Mouse (Mus musculus): ENCODE results near the gene Tshb. TPM values are rescaled to one million over a fixed set of nuclear protein-coding genes. Genes with fewer than 3 reads are reported as not detected.

Gene Tshb
- polyA plus RNA-seq (2015; fragmentation: Nextera tagmentation; extraction: Ambion mirVana), result 0.08 TPM in 1 of 2 replicates, not detected in the other

DNA sequence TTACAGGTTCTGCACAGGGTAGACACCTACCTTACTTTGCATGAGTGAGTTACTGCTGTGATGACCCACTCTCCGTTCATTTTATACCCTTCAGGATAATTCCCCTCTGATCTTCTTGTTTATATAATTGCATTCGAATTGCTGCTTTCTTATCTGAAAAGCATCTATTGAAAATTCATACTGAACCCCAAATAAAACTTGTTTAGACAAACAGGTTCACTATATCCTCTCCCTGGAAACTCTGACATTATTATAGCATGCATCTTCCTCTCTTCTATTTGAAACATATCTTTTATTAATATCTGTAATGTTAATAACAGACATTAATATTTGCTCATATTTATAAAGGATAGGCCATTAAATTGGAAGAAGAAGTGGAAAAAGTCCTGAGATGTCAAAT, at the start of gene Tshb:
Gene Tshb (minus strand): TSS at position 101 of the 400 bp plus-strand sequence.
- no peak for ATAC-seq (replicated peaks; ENCODE audit: insufficient number of reproducible peaks, insufficient read depth, low FRiP score, low read depth)
- no peak within 1 kb of the TSS for H3K4me3 ChIP-seq
- H3K9me3 ChIP-seq (replicated peaks), result no peaks in the 10 kb centered on the region
- H3K27me3 ChIP-seq, result no peaks in the 10 kb centered on the region
- H3K36me3 ChIP-seq, result no peaks in the 10 kb centered on the region
- no peak within 1 kb of the TSS for H3K9ac ChIP-seq
- 64% methylated on average over 2 of the region's 2 CpGs for WGBS
- H3K4me1 ChIP-seq (replicated peaks), result no peaks in the 10 kb centered on the region
- H3K27ac ChIP-seq, result no peak within 1 kb of the TSS
- H3K4me2 ChIP-seq, result no peak within 1 kb of the TSS

DNA sequence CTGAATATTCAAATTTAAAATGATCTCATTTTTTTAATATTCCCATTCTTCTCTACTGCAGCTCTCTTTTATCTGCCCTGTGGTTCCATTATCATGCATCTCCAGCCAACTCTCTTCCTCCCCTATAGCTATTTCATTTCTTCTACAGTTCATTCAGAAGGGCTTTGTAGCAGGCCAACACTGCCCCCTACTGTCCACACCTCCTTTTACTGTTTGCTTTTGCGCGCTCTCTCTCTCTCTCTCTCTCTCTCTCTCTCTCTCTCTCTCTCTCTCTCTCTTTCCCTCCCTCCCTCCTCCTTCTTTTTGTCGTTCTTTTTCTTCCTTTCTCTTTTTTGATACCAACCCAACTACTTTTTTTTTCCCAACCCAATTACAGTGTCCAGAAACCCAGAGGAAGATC, 21.4 kb upstream of the Tshb start:
- Histone ChIP-seq H3K9me3 (replicated peaks) (no peaks in the 10 kb centered on the region), H3K4me3 (no peak overlapping the region), H3K27ac (no peak overlapping the region), H3K9ac (no peak overlapping the region), H3K4me2 (no peak overlapping the region), H3K36me3 (no peaks in the 10 kb centered on the region), H3K4me1 (replicated peaks) (no peaks in the 10 kb centered on the region), H3K27me3 (0 out of 2 replicates have a peak, but pooled peaks cover 8% of the 10 kb centered on the region)
- WGBS, result 7% methylated on average over 3 of the region's 3 CpGs
- ATAC-seq (replicated peaks; ENCODE audit: insufficient number of reproducible peaks, insufficient read depth, low FRiP score, low read depth), result no peak

DNA sequence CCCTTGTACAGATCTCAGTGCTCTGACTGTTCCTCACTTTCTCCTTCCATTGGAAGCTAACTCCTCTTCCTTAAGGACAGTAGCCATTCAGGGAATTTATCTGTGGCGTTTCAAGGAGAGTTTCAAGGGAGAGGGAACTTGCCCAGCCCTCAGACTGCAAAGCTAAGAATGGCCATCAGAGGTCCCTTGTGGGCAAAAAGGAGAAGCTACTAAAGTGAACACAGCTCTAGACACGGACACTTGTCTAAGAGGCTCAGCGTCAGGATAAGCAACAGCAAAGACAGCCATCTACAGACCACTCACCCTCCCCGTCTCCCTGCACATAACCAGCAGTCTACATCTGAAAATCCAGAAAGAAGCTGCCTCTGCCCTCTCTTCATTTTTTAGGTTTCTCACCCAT, 4.9 kb upstream of the Tshb start:
- no peak overlapping the region for H3K4me3 ChIP-seq
- H3K27ac ChIP-seq, result no peak overlapping the region
- WGBS, result 25% methylated on average over 4 of the region's 4 CpGs
- no peak overlapping the region for H3K4me2 ChIP-seq
- no peak for ATAC-seq (replicated peaks; ENCODE audit: insufficient number of reproducible peaks, insufficient read depth, low FRiP score, low read depth)
- no peak overlapping the region for H3K9ac ChIP-seq
- no peaks in the 10 kb centered on the region for H3K27me3 ChIP-seq
- H3K4me1 ChIP-seq (replicated peaks), result no peaks in the 10 kb centered on the region
- no peaks in the 10 kb centered on the region for H3K36me3 ChIP-seq
- no peaks in the 10 kb centered on the region for H3K9me3 ChIP-seq (replicated peaks)

DNA sequence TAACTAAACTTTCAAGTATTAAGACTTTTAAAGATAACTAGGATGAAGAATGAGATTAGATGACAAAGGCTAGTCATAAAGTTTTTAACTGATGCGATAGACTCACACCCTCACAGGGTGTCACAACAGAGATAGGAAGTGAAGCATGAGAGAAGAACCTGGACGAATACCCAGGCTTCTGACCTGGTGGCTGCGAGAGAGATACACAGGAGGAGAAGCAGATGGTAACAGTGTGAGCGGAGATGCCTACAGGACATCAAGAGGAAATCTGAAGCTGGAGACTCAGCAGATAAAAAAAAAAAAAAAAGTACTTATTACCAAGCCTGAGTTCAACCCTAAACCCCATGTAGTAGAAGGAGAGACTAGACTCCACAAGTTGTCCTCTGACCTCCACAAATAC, 9.5 kb downstream of the Tshb start:
- 81% methylated on average over 4 of the region's 4 CpGs for WGBS
- Histone ChIP-seq H3K27me3 (no peaks in the 10 kb centered on the region), H3K27ac (no peak overlapping the region), H3K4me3 (no peak overlapping the region), H3K9ac (no peak overlapping the region), H3K36me3 (no peaks in the 10 kb centered on the region; the same call in 1 of the 2 replicates), H3K9me3 (replicated peaks) (no peaks in the 10 kb centered on the region), H3K4me1 (replicated peaks) (no peaks in the 10 kb centered on the region), H3K4me2 (no peak overlapping the region)
- no peak for ATAC-seq (replicated peaks; ENCODE audit: insufficient number of reproducible peaks, insufficient read depth, low FRiP score, low read depth)

DNA sequence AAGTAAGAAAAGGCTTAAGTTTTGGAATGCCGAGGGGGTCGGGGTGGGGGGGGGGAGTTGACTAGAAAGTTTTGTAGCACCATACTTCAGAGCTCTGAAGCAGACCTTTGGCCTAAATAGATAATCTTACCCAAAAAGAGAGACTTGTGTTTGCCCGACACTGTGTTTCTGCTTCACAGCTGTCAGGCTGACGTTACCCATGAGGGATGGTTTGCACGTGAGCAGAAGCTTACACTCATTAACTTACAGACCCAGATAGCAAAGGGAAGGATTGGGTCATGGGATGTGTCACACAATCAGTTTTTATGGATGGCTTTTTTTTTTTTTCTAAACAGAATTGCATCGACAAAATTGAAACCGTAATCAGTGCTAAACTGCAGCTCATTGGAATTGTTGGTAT, 17.7 kb downstream of the Tshb start:
- Histone ChIP-seq H3K36me3 (peaks cover 30% of the 10 kb centered on the region), H3K4me3 (no peak overlapping the region), H3K4me2 (no peak overlapping the region), H3K4me1 (replicated peaks) (peaks cover 11% of the 10 kb centered on the region), H3K9ac (no peak overlapping the region), H3K9me3 (replicated peaks) (no peaks in the 10 kb centered on the region), H3K27me3 (no peaks in the 10 kb centered on the region), H3K27ac (no peak overlapping the region)
- no peak for ATAC-seq (replicated peaks; ENCODE audit: insufficient number of reproducible peaks, insufficient read depth, low FRiP score, low read depth)
- WGBS, result 58% methylated on average over 7 of the region's 7 CpGs

DNA sequence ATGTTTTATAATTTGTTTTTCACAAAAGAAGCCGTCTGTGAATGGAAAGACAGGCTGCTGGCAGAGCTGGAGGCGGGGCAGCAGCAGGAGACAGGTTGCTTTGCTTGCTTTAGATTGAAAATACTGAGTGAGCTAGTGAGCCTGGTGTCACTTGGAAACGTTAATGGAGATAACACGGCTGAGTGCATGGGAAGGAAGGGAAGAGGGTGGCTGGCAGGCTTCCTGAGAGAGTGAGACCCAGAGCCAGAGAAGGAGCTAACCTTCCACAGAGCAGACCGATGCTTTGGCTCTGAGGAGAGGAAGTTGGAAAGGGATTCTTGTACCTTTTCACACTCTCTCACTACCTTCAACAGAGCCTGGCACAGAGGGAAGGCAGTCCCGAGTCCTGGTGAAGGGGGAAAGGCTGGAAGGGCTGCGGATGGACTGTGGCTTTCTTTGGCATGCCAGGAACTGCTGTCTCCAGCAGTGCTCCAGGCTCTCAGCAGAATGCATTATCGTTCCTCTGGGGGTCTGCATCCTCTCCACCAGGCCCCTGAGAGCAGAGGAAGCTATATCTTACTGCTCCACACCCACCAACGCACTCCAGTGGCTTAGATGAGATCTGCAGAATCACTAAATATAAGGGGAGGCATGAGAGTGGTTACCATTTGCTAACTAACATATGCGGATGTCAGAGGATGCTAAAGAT, 18.7 kb downstream of the Tshb start:
- Histone ChIP-seq H3K27me3 (no peaks in the 10 kb centered on the region), H3K9ac (peak overlapping the region; percentile 4; the same call in 1 of the 2 replicates), H3K4me2 (no peak overlapping the region), H3K4me1 (replicated peaks) (peaks cover 11% of the 10 kb centered on the region), H3K9me3 (replicated peaks) (no peaks in the 10 kb centered on the region), H3K4me3 (no peak overlapping the region), H3K27ac (peak overlapping the region; percentile 57), H3K36me3 (peaks cover 39% of the 10 kb centered on the region)
- 22% methylated on average over 10 of the region's 10 CpGs for WGBS
- 0 out of 2 replicates have a peak, but pooled peaks have one; percentile 66 for ATAC-seq (replicated peaks; ENCODE audit: insufficient number of reproducible peaks, insufficient read depth, low FRiP score, low read depth)

DNA sequence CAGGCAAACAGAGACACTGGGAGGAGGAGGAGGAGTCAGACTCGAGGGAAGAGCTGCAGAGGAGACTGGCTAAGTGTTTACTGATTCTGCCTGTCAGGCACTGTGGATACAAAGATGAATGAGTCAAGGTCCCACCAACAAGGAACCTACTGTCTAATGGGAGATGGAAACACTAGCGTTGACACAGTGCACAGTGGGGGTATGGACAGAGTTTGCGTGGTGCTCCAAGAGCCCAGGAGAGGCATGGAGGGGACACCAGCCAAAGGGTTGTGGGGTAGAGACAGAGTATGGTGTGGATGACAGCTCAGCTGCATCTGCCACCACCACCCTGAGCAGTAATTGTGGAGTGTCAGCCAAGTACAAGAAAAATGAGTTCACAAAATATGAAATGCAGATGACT, 20.1 kb downstream of the Tshb start:
- Histone ChIP-seq H3K4me1 (replicated peaks) (peaks cover 14% of the 10 kb centered on the region), H3K36me3 (peaks cover 33% of the 10 kb centered on the region), H3K27ac (no peak overlapping the region), H3K27me3 (no peaks in the 10 kb centered on the region), H3K4me3 (no peak overlapping the region), H3K9ac (no peak overlapping the region), H3K4me2 (no peak overlapping the region), H3K9me3 (replicated peaks) (no peaks in the 10 kb centered on the region)
- WGBS, result 58% methylated on average over 3 of the region's 3 CpGs
- no peak for ATAC-seq (replicated peaks; ENCODE audit: insufficient number of reproducible peaks, insufficient read depth, low FRiP score, low read depth)

DNA sequence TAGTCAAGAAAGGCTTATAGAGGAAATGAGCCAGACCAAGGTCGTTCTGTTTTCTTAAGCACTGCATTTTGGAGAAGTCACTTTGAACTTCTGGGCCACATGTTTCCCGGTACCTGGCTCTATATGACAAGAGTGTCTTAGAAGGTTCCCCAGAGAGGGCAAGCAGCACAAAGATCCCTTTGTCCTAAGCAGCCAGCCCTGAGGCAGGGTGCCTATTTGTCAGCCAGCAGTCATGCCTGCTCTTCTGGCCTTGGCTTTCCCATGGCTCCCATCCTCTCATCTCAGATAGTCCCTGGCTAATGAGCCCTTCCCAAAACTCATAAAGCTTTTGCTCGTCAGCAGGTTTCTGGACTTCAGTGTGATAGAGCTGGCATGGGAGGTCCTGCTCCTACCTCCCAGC, 22.3 kb downstream of the Tshb start:
- no peak overlapping the region for H3K4me3 ChIP-seq
- H3K27me3 ChIP-seq, result no peaks in the 10 kb centered on the region
- H3K36me3 ChIP-seq, result peaks cover 18% of the 10 kb centered on the region
- no peaks in the 10 kb centered on the region for H3K9me3 ChIP-seq (replicated peaks)
- ATAC-seq (replicated peaks; ENCODE audit: insufficient number of reproducible peaks, insufficient read depth, low FRiP score, low read depth), result no peak
- H3K9ac ChIP-seq, result no peak overlapping the region
- no peak overlapping the region for H3K4me2 ChIP-seq
- 73% methylated on average over 3 of the region's 3 CpGs for WGBS
- H3K4me1 ChIP-seq (replicated peaks), result peaks cover 34% of the 10 kb centered on the region
- H3K27ac ChIP-seq, result no peak overlapping the region

DNA sequence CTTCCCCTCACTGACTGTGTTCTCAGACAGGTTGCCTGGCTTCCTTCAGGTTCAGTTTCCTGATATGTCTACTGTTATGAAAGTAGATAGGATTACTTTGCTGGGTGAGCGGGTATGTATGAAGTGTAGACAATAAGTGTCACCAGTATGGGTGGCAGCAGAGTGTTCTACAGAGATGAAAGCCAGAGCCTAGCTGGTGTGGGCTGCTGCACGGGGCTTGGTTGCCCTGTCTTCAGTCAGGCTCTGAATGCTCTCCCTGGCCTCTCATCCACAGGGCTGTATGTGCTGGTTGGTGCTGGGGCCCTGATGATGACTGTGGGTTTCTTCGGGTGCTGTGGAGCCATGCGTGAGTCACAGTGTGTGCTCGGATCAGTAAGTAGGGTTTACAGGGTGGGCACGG, 25.5 kb downstream of the Tshb start:
- Histone ChIP-seq H3K27ac (peak overlapping the region; percentile 55), H3K4me2 (no peak overlapping the region), H3K4me1 (replicated peaks) (peaks cover 25% of the 10 kb centered on the region), H3K36me3 (peaks cover 18% of the 10 kb centered on the region), H3K27me3 (no peaks in the 10 kb centered on the region), H3K9ac (no peak overlapping the region), H3K9me3 (replicated peaks) (no peaks in the 10 kb centered on the region), H3K4me3 (no peak overlapping the region)
- no peak for ATAC-seq (replicated peaks; ENCODE audit: insufficient number of reproducible peaks, insufficient read depth, low FRiP score, low read depth)
- WGBS, result 48% methylated on average over 6 of the region's 6 CpGs

DNA sequence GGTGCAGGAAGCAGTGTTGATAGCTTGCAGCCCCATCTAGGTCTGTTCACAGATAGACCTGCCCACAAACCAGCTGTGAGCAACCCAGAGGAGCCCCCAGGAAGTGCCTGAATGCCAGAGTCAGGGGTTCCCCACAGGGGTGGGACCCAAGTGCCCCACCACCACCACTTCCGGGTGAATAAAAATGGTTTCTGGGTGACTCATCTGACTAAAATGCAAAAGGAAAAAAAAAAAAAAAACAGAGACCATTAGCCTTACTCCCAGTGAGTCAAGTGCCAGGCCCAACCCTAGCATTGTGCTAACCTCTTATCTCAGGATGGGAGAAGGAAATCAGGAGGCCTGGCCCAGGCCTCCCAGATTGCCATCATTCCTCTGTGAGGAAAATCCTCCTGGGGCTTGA, 26.7 kb downstream of the Tshb start:
- Histone ChIP-seq H3K27ac (peak overlapping the region; percentile 55), H3K36me3 (peaks cover 12% of the 10 kb centered on the region), H3K9ac (no peak overlapping the region), H3K27me3 (no peaks in the 10 kb centered on the region), H3K9me3 (replicated peaks) (no peaks in the 10 kb centered on the region), H3K4me2 (no peak overlapping the region), H3K4me1 (replicated peaks) (peaks cover 25% of the 10 kb centered on the region), H3K4me3 (no peak overlapping the region)
- WGBS, result 9% methylated on average over 1 of the region's 1 CpGs
- ATAC-seq (replicated peaks; ENCODE audit: insufficient number of reproducible peaks, insufficient read depth, low FRiP score, low read depth), result no peak

DNA sequence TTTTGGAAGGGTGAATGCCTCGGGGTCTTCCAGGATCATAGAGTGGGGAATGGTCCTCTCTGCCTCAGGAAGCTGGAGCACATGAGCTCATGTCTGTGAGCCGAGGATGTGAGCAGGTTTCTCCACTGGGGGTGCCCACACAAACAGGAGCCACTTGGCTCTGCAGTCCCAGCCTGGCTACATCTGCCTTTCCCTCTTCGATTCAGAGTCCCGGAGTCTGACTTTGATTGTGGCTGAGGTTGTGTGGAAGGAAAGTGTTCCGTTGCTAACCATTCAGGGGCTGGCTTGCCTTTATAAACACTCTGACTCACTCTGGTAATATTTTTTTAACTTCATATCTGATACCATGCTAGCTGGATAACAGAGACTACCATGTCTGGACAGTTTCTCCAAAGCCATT, 30.1 kb downstream of the Tshb start:
- 0 out of 2 replicates have a peak overlapping the region, but pooled peaks have one; percentile 13 for H3K27ac ChIP-seq
- no peaks in the 10 kb centered on the region for H3K27me3 ChIP-seq
- H3K4me3 ChIP-seq, result no peak overlapping the region
- ATAC-seq (replicated peaks; ENCODE audit: insufficient number of reproducible peaks, insufficient read depth, low FRiP score, low read depth), result no peak; the same call in 1 of the 2 replicates
- no peaks in the 10 kb centered on the region for H3K9me3 ChIP-seq (replicated peaks)
- no peaks in the 10 kb centered on the region for H3K36me3 ChIP-seq
- peaks cover 22% of the 10 kb centered on the region for H3K4me1 ChIP-seq (replicated peaks)
- H3K9ac ChIP-seq, result no peak overlapping the region
- WGBS, result 65% methylated on average over 5 of the region's 5 CpGs
- no peak overlapping the region for H3K4me2 ChIP-seq

DNA sequence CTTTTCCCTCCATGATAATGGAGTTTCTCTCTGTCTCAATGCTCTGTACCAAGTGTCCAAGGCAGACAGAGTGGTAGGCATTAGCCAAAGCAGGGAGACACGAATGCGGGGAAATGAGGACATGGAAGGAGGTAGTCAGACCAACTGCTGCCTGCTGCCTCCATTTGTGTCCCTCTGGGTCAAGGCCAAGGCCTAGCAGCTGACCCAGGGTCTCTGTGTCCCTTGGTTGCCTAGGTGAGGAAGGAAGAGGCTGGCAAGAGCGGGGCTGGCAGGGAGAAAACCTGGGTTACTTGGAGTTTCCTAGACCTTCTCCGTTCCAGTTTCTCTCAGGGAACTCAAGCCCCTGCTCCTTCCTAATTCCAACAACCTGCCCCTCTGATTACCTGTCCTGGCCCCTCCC, 30.5 kb downstream of the Tshb start:
- H3K27ac ChIP-seq, result 0 out of 2 replicates have a peak overlapping the region, but pooled peaks have one; percentile 13
- no peak overlapping the region for H3K4me3 ChIP-seq
- no peak for ATAC-seq (replicated peaks; ENCODE audit: insufficient number of reproducible peaks, insufficient read depth, low FRiP score, low read depth)
- H3K27me3 ChIP-seq, result no peaks in the 10 kb centered on the region
- H3K9ac ChIP-seq, result no peak overlapping the region
- WGBS, result 91% methylated on average over 4 of the region's 4 CpGs
- H3K4me1 ChIP-seq (replicated peaks), result peaks cover 19% of the 10 kb centered on the region
- no peak overlapping the region for H3K4me2 ChIP-seq
- H3K36me3 ChIP-seq, result no peaks in the 10 kb centered on the region
- no peaks in the 10 kb centered on the region for H3K9me3 ChIP-seq (replicated peaks)

Data from heart, embryonic 15.5 days (tissue).